Mouse (Mus musculus) lung, postnatal 0 days (tissue): ENCODE data around the gene Pcgf1. TPM values are rescaled to one million over a fixed set of nuclear protein-coding genes. Genes with fewer than 3 reads are reported as not detected.
A peak's percentile ranks its signal among the peaks of the same experiment; 100 is the strongest.

Experiments
- ATAC-seq: fragments of 200-750 bp; cut with Nextera tagmentation; 2 replicates; pipeline ENCODE4 v1.8.0; 2017; ENCODE audit warnings: moderate library complexity
- DNase-seq: peaks from one replicate; pipeline ENCODE4 v3.0.0-alpha.2; 2016; ENCODE audit warnings: low spot score
- H3K27ac ChIP-seq: fragments of 300-500 bp; sonication (generic); 2 replicates; pipeline ENCODE4 v1.5.1; 2014; ENCODE audit warnings: antibody characterized with exemption, mild to moderate bottlenecking, low read length, mixed read lengths
- H3K27me3 ChIP-seq: fragments of 300-500 bp; sonication (generic); replicated peaks from 2 replicates; pipeline ENCODE4 v1.6.1; 2014; ENCODE audit warnings: low read length, mixed read lengths; ENCODE audit not compliant: insufficient read depth
- H3K36me3 ChIP-seq: fragments of 300-500 bp; sonication (generic); 2 replicates; pipeline ENCODE4 v1.6.1; 2014; ENCODE audit warnings: low read length, mixed read lengths; ENCODE audit not compliant: insufficient read depth
- H3K4me1 ChIP-seq: fragments of 300-500 bp; sonication (generic); 2 replicates; pipeline ENCODE4 v1.6.1; 2014; ENCODE audit warnings: antibody characterized with exemption, low read depth, low read length, mixed read lengths; ENCODE audit not compliant: insufficient read depth
- H3K4me2 ChIP-seq: fragments of 300-500 bp; sonication (generic); replicated peaks from 2 replicates; pipeline ENCODE4 v1.6.1; 2014; ENCODE audit warnings: low read depth, mild to moderate bottlenecking, low read length, moderate library complexity, mixed read lengths
- H3K4me3 ChIP-seq: fragments of 300-500 bp; sonication (generic); 2 replicates; pipeline ENCODE4 v1.5.1; 2014; ENCODE audit warnings: low read depth, low read length
- H3K9ac ChIP-seq: fragments of 300-500 bp; sonication (generic); replicated peaks from 2 replicates; pipeline ENCODE4 v1.6.1; 2014; ENCODE audit warnings: low read depth, mild to moderate bottlenecking
- H3K9me3 ChIP-seq: fragments of 300-500 bp; sonication (generic); 2 replicates; pipeline ENCODE4 v1.6.1; 2016; ENCODE audit warnings: low read length, mixed read lengths
- CTCF ChIP-seq: IDR thresholded peaks from 2 replicates; pipeline ENCODE4 v1.5.1; 2016; ENCODE audit warnings: antibody characterized with exemption, mild to moderate bottlenecking
- EP300 ChIP-seq: IDR thresholded peaks from 2 replicates; pipeline ENCODE4 v1.6.1; 2016; ENCODE audit warnings: antibody characterized with exemption, mild to moderate bottlenecking, control low read depth
- WGBS: fragments of 180-500 bp; shearing (Covaris S2); extraction: QIAGEN DNeasy Blood & Tissue Kit; methylation state at CpG from one replicate; pipeline ENCODE4 v1.1.7; 2014; 5-methylcytosine and 5-hydroxymethylcytosine counted together
- polyA plus RNA-seq: library from polyadenylated mRNA; unstranded; fragments of >200 nt; fragmentation: Nextera tagmentation; extraction: Ambion mirVana; gene quantifications from 2 replicates; pipeline ENCODE4 v1.2.1, GENCODE M21; 2015

The Pcgf1 gene
- polyA plus RNA-seq, 1 experiment from 2014 or later, result 24.3 TPM

- peak; percentile 89 for DNase-seq
Measured at GRCm38 (mm10) chr6:83033249-83034185, 44.2 kb upstream of the Pcgf1 start, which contains the start of the genes Dok1 and Loxl3. Dok1 (minus strand) TSS chr6:83033471. Loxl3 (plus strand) TSS chr6:83034173.

GRCm38 (mm10) chr6:83034463-83035055, 43.1 kb upstream of the Pcgf1 start:
- no peak for ATAC-seq

More at GRCm38 (mm10) chr6:83033249-83034185, 44.2 kb upstream of the Pcgf1 start, which contains the start of the genes Dok1 and Loxl3:
- Histone ChIP-seq H3K9me3 (no peaks in the 10 kb centered on the region), H3K27me3 (no peaks in the 10 kb centered on the region), H3K4me2 (peak within 1 kb of the TSS; percentile 84), H3K36me3 (no peaks in the 10 kb centered on the region), H3K4me1 (peaks cover 8% of the 10 kb centered on the region), H3K4me3 (peak within 1 kb of the TSS; percentile 57), H3K27ac (peak within 1 kb of the TSS; percentile 83), H3K9ac (peak within 1 kb of the TSS; percentile 51)
- ATAC-seq, result peak; percentile 90
- TF ChIP-seq EP300 (0 out of 2 replicates have a peak, but pooled peaks have one; percentile 24), CTCF (no peak)
- WGBS, result 2% methylated on average over 50 of the region's 51 CpGs

GRCm38 (mm10) chr6:83037188-83037587, 40.5 kb upstream of the Pcgf1 start:
- ATAC-seq, result no peak
- Histone ChIP-seq H3K27me3 (no peaks in the 10 kb centered on the region), H3K36me3 (no peaks in the 10 kb centered on the region), H3K9me3 (no peaks in the 10 kb centered on the region), H3K4me1 (peaks cover 7% of the 10 kb centered on the region), H3K4me2 (no peak overlapping the region), H3K27ac (no peak overlapping the region), H3K9ac (no peak overlapping the region), H3K4me3 (no peak overlapping the region)
- no peak for DNase-seq
- WGBS, result 60% methylated on average over 8 of the region's 8 CpGs
- no peak for TF ChIP-seq EP300
- TF ChIP-seq CTCF, result no peak

More at GRCm38 (mm10) chr6:83034463-83035055, 43.1 kb upstream of the Pcgf1 start:
- TF ChIP-seq EP300 (no peak), CTCF (no peak)
- Histone ChIP-seq H3K9ac (no peak overlapping the region), H3K27me3 (no peaks in the 10 kb centered on the region), H3K4me1 (peaks cover 8% of the 10 kb centered on the region), H3K4me3 (peak overlapping the region; percentile 57), H3K9me3 (no peaks in the 10 kb centered on the region), H3K27ac (0 out of 2 replicates have a peak overlapping the region, but pooled peaks have one; percentile 83), H3K4me2 (peak overlapping the region; percentile 84), H3K36me3 (no peaks in the 10 kb centered on the region)
- WGBS, result 10% methylated on average over 5 of the region's 5 CpGs
- DNase-seq, result no peak

GRCm38 (mm10) chr6:83038496-83039012, 39.1 kb upstream of the Pcgf1 start:
- 17% methylated on average over 24 of the region's 24 CpGs for WGBS
- H3K27ac ChIP-seq, result no peak overlapping the region
- TF ChIP-seq EP300, result no peak
- no peak for TF ChIP-seq CTCF
- peak overlapping the region; percentile 49 for H3K4me2 ChIP-seq
- no peaks in the 10 kb centered on the region for H3K27me3 ChIP-seq
- H3K36me3 ChIP-seq, result no peaks in the 10 kb centered on the region
- H3K4me1 ChIP-seq, result peaks cover 3% of the 10 kb centered on the region
- no peak overlapping the region for H3K9ac ChIP-seq
- peak; percentile 82 for ATAC-seq
- DNase-seq, result peak; percentile 91
- no peaks in the 10 kb centered on the region for H3K9me3 ChIP-seq
- H3K4me3 ChIP-seq, result 0 out of 2 replicates have a peak overlapping the region, but pooled peaks have one; percentile 18

GRCm38 (mm10) chr6:83040601-83041000, 37.1 kb upstream of the Pcgf1 start:
- no peak overlapping the region for H3K27ac ChIP-seq
- H3K9ac ChIP-seq, result no peak overlapping the region
- no peaks in the 10 kb centered on the region for H3K27me3 ChIP-seq
- no peaks in the 10 kb centered on the region for H3K9me3 ChIP-seq
- no peak overlapping the region for H3K4me2 ChIP-seq
- TF ChIP-seq EP300 (no peak), CTCF (no peak)
- no peaks in the 10 kb centered on the region for H3K36me3 ChIP-seq
- ATAC-seq (no peak), DNase-seq (no peak)
- no peaks in the 10 kb centered on the region; the same call in 1 of the 2 replicates for H3K4me1 ChIP-seq
- WGBS, result 73% methylated on average over 5 of the region's 5 CpGs
- no peak overlapping the region for H3K4me3 ChIP-seq

GRCm38 (mm10) chr6:83043561-83043960, 34.1 kb upstream of the Pcgf1 start:
- Histone ChIP-seq H3K36me3 (no peaks in the 10 kb centered on the region), H3K27me3 (no peaks in the 10 kb centered on the region), H3K9me3 (no peaks in the 10 kb centered on the region), H3K9ac (no peak overlapping the region), H3K4me2 (no peak overlapping the region), H3K27ac (no peak overlapping the region), H3K4me1 (no peaks in the 10 kb centered on the region), H3K4me3 (no peak overlapping the region)
- no peak for DNase-seq
- no peak for ATAC-seq
- 53% methylated on average over 6 of the region's 6 CpGs for WGBS
- no peak for TF ChIP-seq CTCF
- TF ChIP-seq EP300, result no peak
